Mouse (Mus musculus): Measurements from ENCODE around the gene Vwa8.

DNA sequence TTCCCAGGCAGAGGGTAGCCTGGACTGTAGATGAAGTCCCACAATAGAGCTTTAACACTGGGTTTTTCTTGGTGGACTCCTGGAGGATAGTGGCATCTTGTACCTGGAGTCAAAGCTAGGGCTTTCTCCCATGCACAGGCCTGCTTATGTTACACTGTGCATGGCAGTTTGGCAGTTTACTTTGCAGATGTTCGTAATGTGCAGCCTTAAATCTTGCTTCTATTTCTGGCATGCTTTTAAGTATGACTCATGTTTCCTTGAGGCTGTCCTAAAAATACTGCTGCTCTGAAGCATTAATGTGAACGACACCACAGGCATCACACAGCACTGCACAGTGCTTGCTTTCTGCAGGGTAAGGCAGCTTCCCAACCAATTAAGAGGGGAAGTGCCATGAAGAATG lies 51.9 kb downstream of the Vwa8 start:
- TF ChIP-seq MAFK (IDR thresholded peaks at IDR 0.05; ENCODE audit: insufficient replicate concordance, low read length) (no peak), ETS1 (conservative IDR thresholded peaks at IDR 0.05; ENCODE audit: low read depth, low read length) (peak; percentile 88), GABPA (IDR thresholded peaks at IDR 0.05; ENCODE audit: insufficient replicate concordance, low read depth, low read length) (no peak), JUND (conservative IDR thresholded peaks at IDR 0.05; ENCODE audit: low read depth, low read length) (peak; percentile 88)

Measured in CH12.LX (cell line).